Mouse (Mus musculus): Measurements from ENCODE around the gene Cd109. TPM values are rescaled to one million over a fixed set of nuclear protein-coding genes. Genes with fewer than 3 reads are reported as not detected.

The Cd109 gene
- polyA plus RNA-seq, 1 experiment from 2014 or later = 2.1 TPM

DNA sequence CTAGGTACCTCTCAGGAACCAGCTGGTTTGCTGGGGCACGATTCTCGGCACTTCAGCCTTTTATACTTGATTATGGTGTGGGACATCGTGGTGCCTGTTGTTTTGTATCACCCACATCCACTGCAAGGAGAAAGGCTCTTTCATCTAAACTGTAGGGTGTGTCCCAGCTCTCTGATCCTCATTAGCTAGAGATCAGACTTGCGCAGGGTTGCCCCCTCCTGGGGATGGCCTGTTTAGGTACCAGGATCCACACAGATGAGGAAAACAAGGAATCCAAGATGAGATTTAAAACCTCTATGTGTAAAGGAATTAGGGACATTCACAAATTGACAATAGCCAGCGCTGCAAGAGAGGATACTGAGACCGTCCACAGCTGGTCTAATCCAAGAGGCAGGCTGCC lies 14.6 kb downstream of the Cd109 start:
- no peaks in the 10 kb centered on the region for H3K27me3 ChIP-seq (ENCODE audit: control insufficient read depth, insufficient read depth, low read length)
- peak overlapping the region; percentile 25 for H3K4me2 ChIP-seq (replicated peaks)
- H3K9me3 ChIP-seq (ENCODE audit: control insufficient read depth, low read length) = no peaks in the 10 kb centered on the region
- H3K4me3 ChIP-seq (replicated peaks; ENCODE audit: low read length) = no peak overlapping the region
- H3K9ac ChIP-seq = no peak overlapping the region
- H3K4me1 ChIP-seq (replicated peaks; ENCODE audit: control insufficient read depth, insufficient read depth, low read length) = no peaks in the 10 kb centered on the region
- no peak overlapping the region for H3K27ac ChIP-seq
- H3K36me3 ChIP-seq (replicated peaks; ENCODE audit: control insufficient read depth, insufficient read depth) = no peaks in the 10 kb centered on the region
- 54% methylated on average over 6 of the region's 6 CpGs for WGBS
- no peak for ATAC-seq (ENCODE audit: low FRiP score)
- DNase-seq (ENCODE audit: low spot score) = no peak

DNA sequence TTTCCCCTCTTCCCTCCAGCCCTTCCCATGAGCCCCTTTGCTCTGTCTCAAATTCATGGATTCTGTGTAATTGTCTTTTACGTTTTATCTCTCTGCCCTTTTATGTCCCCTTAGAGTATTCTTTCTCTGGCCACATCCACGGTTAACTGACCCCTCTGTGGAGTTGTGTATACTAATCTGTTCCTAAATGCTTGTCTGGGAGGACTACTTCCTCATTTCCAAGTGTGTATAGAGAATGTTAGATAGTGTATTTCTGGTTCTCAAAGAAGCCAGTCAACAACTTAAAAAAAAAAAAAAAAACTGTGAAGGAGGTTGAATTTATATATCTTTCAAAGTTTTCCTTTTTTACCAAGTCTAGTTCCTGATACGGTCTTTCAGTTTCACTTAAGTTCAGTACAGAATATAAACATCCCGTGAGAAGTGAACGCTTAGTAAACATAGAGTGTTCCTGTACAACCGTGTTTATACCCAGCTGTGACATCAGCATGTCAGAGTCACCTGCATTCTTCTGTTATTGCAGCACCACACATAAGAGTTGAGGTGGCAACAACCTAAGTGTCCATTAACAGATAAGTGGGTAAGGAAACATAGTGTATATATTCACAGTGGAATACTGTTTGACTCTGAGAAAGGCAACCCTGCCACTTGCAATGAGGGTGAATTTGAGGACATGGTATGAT lies 16.5 kb downstream of the Cd109 start:
- H3K4me1 ChIP-seq (replicated peaks; ENCODE audit: control insufficient read depth, insufficient read depth, low read length) = no peaks in the 10 kb centered on the region
- no peak overlapping the region for H3K4me3 ChIP-seq (replicated peaks; ENCODE audit: low read length)
- H3K9ac ChIP-seq = no peak overlapping the region
- H3K27ac ChIP-seq = no peak overlapping the region
- ATAC-seq (ENCODE audit: low FRiP score) (no peak), DNase-seq (ENCODE audit: low spot score) (no peak)
- WGBS = 84% methylated on average over 6 of the region's 6 CpGs
- H3K4me2 ChIP-seq (replicated peaks) = no peak overlapping the region
- H3K36me3 ChIP-seq (replicated peaks; ENCODE audit: control insufficient read depth, insufficient read depth) = no peaks in the 10 kb centered on the region
- no peaks in the 10 kb centered on the region for H3K9me3 ChIP-seq (ENCODE audit: control insufficient read depth, low read length)
- no peaks in the 10 kb centered on the region for H3K27me3 ChIP-seq (ENCODE audit: control insufficient read depth, insufficient read depth, low read length)

DNA sequence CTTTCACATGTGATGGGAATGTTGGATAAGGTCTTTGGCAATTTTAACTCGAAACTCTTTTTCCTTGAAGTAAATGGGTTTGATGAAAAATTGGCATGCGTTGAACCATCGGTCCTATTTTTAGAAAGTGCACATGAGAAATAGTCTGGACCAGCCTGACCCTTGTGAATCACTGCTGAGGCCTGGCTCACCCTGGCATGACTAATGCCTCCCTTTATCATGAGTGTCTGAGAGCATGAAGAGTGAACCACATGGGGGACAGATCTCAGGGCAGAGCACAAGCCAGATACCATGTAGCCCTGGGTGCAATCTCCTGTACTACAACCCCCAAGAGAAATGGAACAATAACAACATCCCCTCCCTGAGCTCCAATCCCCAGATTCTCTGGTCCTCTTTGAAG lies 18.6 kb downstream of the Cd109 start:
- H3K27me3 ChIP-seq (ENCODE audit: control insufficient read depth, insufficient read depth, low read length) = no peaks in the 10 kb centered on the region
- DNase-seq (ENCODE audit: low spot score) (no peak), ATAC-seq (ENCODE audit: low FRiP score) (no peak)
- no peaks in the 10 kb centered on the region for H3K4me1 ChIP-seq (replicated peaks; ENCODE audit: control insufficient read depth, insufficient read depth, low read length)
- WGBS = 89% methylated on average over 3 of the region's 3 CpGs
- no peak overlapping the region for H3K4me2 ChIP-seq (replicated peaks)
- H3K4me3 ChIP-seq (replicated peaks; ENCODE audit: low read length) = no peak overlapping the region
- H3K27ac ChIP-seq = no peak overlapping the region
- H3K9ac ChIP-seq = no peak overlapping the region
- H3K9me3 ChIP-seq (ENCODE audit: control insufficient read depth, low read length) = no peaks in the 10 kb centered on the region
- no peaks in the 10 kb centered on the region for H3K36me3 ChIP-seq (replicated peaks; ENCODE audit: control insufficient read depth, insufficient read depth)

DNA sequence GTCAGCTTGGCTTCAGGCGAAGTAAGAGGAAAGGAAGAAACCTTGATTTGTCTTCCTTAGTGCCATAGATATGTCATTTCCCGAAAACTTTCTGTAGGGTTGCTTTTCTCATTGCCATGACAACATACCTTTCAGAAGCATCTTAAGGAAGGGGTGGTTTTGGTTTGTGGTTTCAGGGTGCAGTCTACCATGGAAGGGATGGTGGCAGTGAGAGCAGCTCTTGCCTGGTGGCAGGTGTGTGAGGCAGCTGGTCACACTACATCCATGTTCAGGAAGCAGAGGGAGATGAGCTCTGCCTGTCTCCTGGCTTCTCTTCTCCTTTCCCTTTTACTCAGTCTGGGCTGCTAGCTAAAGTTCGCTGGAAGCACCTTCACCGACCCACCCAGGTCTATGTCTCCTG lies 26.0 kb downstream of the Cd109 start:
- DNase-seq (ENCODE audit: low spot score) = no peak
- Histone ChIP-seq H3K9me3 (ENCODE audit: control insufficient read depth, low read length) (no peaks in the 10 kb centered on the region), H3K27ac (no peak overlapping the region), H3K9ac (no peak overlapping the region), H3K27me3 (ENCODE audit: control insufficient read depth, insufficient read depth, low read length) (no peaks in the 10 kb centered on the region), H3K4me2 (replicated peaks) (no peak overlapping the region), H3K4me1 (replicated peaks; ENCODE audit: control insufficient read depth, insufficient read depth, low read length) (no peaks in the 10 kb centered on the region), H3K4me3 (replicated peaks; ENCODE audit: low read length) (no peak overlapping the region), H3K36me3 (replicated peaks; ENCODE audit: control insufficient read depth, insufficient read depth) (no peaks in the 10 kb centered on the region)
- ATAC-seq (ENCODE audit: low FRiP score) = no peak
- WGBS = 90% methylated on average over 4 of the region's 4 CpGs

DNA sequence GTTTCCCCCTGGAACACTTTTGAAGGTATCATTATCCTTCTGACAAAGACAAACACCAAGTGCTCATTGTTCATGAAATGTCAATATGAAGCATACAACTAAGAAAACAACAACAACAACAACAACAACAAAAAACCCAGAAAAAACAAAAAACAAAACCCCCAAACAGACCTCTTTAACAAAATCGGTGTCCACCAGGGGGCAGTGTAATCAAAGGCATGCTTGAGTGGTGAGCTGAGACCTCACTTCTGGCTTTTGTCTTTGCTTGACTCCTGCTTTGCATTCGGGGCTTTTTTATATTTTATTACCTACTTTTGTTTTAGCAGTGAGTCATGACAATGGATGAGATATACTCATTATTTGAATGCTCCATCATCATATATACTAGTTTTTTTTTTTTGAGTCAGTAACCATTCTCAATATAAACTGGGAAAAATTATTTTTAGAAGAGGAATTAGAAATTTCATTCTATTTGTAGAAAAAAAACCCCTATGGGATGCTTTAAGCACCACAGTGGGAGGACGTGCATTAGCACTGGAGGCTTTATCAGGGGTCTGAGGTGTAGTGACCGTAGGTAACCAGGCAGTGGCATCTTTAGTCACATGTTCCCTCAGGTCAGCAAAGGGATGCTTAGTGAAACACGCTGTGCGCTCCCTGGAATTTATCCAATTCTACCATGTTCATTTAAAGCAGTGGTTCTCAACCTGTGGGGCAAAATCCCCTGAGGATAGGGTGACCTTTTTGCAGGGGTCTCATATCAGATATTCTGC lies 30.8 kb downstream of the Cd109 start:
- H3K4me1 ChIP-seq (replicated peaks; ENCODE audit: control insufficient read depth, insufficient read depth, low read length) = no peaks in the 10 kb centered on the region
- no peak overlapping the region for H3K27ac ChIP-seq
- 47% methylated on average over 6 of the region's 6 CpGs for WGBS
- H3K4me2 ChIP-seq (replicated peaks) = no peak overlapping the region
- no peak for ATAC-seq (ENCODE audit: low FRiP score)
- H3K27me3 ChIP-seq (ENCODE audit: control insufficient read depth, insufficient read depth, low read length) = no peaks in the 10 kb centered on the region
- peak; percentile 76 for DNase-seq (ENCODE audit: low spot score)
- no peaks in the 10 kb centered on the region for H3K9me3 ChIP-seq (ENCODE audit: control insufficient read depth, low read length)
- no peaks in the 10 kb centered on the region for H3K36me3 ChIP-seq (replicated peaks; ENCODE audit: control insufficient read depth, insufficient read depth)
- no peak overlapping the region for H3K4me3 ChIP-seq (replicated peaks; ENCODE audit: low read length)
- H3K9ac ChIP-seq = no peak overlapping the region

DNA sequence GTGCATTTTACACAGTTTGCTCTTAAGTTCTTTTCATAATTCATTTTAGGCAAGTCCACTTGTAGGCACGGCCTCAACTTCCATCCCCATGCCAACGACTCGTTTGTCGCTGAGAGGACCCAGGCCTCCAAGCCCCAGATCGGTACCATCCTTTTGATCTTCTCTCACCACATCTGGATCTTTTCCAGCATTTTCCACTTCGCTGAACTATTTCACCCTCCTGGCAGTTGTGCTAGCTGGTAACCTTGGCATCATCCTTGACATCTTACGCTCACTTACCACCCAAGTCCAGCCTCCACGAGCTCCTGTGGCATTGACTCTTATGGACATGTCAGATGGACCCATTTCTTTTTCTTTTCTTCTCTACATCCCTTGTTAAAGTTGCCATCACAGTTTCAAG lies 33.3 kb downstream of the Cd109 start:
- DNase-seq (ENCODE audit: low spot score) (no peak), ATAC-seq (ENCODE audit: low FRiP score) (no peak)
- Histone ChIP-seq H3K36me3 (replicated peaks; ENCODE audit: control insufficient read depth, insufficient read depth) (no peaks in the 10 kb centered on the region), H3K4me2 (replicated peaks) (no peak overlapping the region), H3K4me3 (replicated peaks; ENCODE audit: low read length) (no peak overlapping the region), H3K27me3 (ENCODE audit: control insufficient read depth, insufficient read depth, low read length) (no peaks in the 10 kb centered on the region), H3K27ac (no peak overlapping the region), H3K9me3 (ENCODE audit: control insufficient read depth, low read length) (no peaks in the 10 kb centered on the region), H3K9ac (no peak overlapping the region), H3K4me1 (replicated peaks; ENCODE audit: control insufficient read depth, insufficient read depth, low read length) (no peaks in the 10 kb centered on the region)
- 81% methylated on average over 8 of the region's 8 CpGs for WGBS

DNA sequence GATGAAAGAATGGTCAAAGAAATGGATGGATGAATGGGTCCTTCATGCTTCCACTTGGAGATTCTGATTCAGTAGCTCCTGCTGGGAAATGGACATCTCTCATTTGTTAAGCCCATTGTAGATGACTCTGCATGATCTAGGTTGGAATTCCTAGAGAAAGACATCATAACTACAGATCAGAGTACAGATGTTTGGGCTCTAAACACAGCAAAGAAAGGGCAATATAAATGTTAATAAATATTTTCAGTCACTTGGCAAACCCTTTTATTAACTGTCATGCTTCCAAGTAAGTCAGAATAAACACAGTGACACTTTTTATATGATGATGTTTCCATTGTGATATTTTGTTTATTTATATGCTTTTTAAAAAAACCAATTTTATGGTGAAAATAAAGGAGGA lies 34.1 kb downstream of the Cd109 start:
- H3K27me3 ChIP-seq (ENCODE audit: control insufficient read depth, insufficient read depth, low read length) = no peaks in the 10 kb centered on the region
- H3K4me1 ChIP-seq (replicated peaks; ENCODE audit: control insufficient read depth, insufficient read depth, low read length) = no peaks in the 10 kb centered on the region
- no peak overlapping the region for H3K4me3 ChIP-seq (replicated peaks; ENCODE audit: low read length)
- no peak overlapping the region for H3K9ac ChIP-seq
- no peaks in the 10 kb centered on the region for H3K36me3 ChIP-seq (replicated peaks; ENCODE audit: control insufficient read depth, insufficient read depth)
- H3K27ac ChIP-seq = no peak overlapping the region
- no peak for DNase-seq (ENCODE audit: low spot score)
- H3K4me2 ChIP-seq (replicated peaks) = no peak overlapping the region
- ATAC-seq (ENCODE audit: low FRiP score) = no peak
- no peaks in the 10 kb centered on the region for H3K9me3 ChIP-seq (ENCODE audit: control insufficient read depth, low read length)

DNA sequence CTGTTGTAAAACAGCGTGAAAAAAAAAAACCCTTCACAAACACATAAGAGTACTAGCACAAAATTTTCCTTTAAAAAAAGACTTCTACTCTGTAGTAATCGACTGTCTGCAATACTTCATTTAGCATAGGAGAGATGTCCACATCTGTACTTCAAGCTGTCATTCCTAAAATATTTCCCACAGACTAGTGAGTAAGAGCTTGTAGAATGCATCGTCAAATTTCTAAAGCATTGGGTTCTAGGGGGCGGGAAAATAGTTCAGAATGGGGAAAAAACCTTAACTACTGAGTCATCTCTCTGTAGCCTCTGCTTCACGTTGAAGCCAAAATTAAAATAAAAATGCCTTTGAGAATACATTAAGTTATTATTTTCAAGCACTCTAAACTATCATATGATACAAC lies 42.2 kb downstream of the Cd109 start:
- 90% methylated on average over 5 of the region's 5 CpGs for WGBS
- ATAC-seq (ENCODE audit: low FRiP score) (no peak), DNase-seq (ENCODE audit: low spot score) (no peak)
- H3K9me3 ChIP-seq (ENCODE audit: control insufficient read depth, low read length) = no peaks in the 10 kb centered on the region
- no peak overlapping the region for H3K4me3 ChIP-seq (replicated peaks; ENCODE audit: low read length)
- no peak overlapping the region for H3K9ac ChIP-seq
- H3K4me1 ChIP-seq (replicated peaks; ENCODE audit: control insufficient read depth, insufficient read depth, low read length) = no peaks in the 10 kb centered on the region
- H3K4me2 ChIP-seq (replicated peaks) = no peak overlapping the region
- H3K27ac ChIP-seq = no peak overlapping the region
- H3K27me3 ChIP-seq (ENCODE audit: control insufficient read depth, insufficient read depth, low read length) = no peaks in the 10 kb centered on the region
- H3K36me3 ChIP-seq (replicated peaks; ENCODE audit: control insufficient read depth, insufficient read depth) = no peaks in the 10 kb centered on the region

DNA sequence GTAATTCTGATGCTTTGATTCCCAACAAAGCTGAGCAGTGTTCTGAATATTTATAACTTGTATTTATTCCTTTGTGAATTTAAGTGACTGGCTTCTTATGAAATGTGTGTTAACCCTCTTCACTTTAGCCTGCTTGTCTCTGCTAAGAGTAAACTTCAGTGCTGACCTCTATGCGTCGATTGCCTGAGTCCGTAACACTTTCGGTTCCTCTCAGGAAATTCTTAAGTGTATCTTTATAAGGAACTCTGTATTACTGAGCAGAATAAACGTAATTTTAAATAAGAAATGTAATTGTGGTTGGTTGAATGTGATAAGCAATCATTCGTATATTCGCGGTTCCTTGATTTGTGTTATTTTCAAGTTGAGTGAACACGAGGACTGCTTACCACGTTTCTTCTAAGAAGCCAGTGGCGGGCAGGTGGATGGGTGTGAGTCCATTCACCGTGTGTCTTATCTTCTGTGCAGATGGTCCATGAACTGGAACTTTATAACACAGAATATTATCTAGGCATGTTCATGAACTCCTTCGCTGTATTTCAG lies 56.2 kb downstream of the Cd109 start:
- Histone ChIP-seq H3K4me3 (replicated peaks; ENCODE audit: low read length) (no peak overlapping the region), H3K27me3 (ENCODE audit: control insufficient read depth, insufficient read depth, low read length) (no peaks in the 10 kb centered on the region), H3K9me3 (ENCODE audit: control insufficient read depth, low read length) (no peaks in the 10 kb centered on the region), H3K4me2 (replicated peaks) (no peak overlapping the region), H3K27ac (no peak overlapping the region), H3K36me3 (replicated peaks; ENCODE audit: control insufficient read depth, insufficient read depth) (no peaks in the 10 kb centered on the region), H3K4me1 (replicated peaks; ENCODE audit: control insufficient read depth, insufficient read depth, low read length) (no peaks in the 10 kb centered on the region), H3K9ac (no peak overlapping the region)
- ATAC-seq (ENCODE audit: low FRiP score) (no peak), DNase-seq (ENCODE audit: low spot score) (no peak)
- 83% methylated on average over 13 of the region's 13 CpGs for WGBS

All from hindbrain, embryonic 14.5 days (tissue).